Mouse (Mus musculus): ENCODE data around the gene Ndufb4. TPM values are rescaled to one million over a fixed set of nuclear protein-coding genes. Genes with fewer than 3 reads are reported as not detected.
"Not testable (repeated sequence)": the region's sequence is repeated elsewhere in the genome, so short reads cannot be mapped to it uniquely, and the experiment has no call there.

Gene Ndufb4
- polyA plus RNA-seq (2014; fragmentation: Nextera tagmentation; extraction: Ambion mirVana) = 56.3 and 59.0 TPM in 2 replicates

GRCm38 (mm10) chr16:37653731-37654657 lies at the start of gene Ndufb4:
Gene Ndufb4, minus strand, starts transcription at chr16:37654453.
- peak; percentile 99 for DNase-seq (ENCODE audit: low spot score)
- H3K36me3 ChIP-seq (replicated peaks; ENCODE audit: control insufficient read depth, insufficient read depth, low read depth, low read length) = no peaks in the 10 kb centered on the region
- no peaks in the 10 kb centered on the region for H3K4me1 ChIP-seq (ENCODE audit: control insufficient read depth, insufficient read depth, low read length)
- H3K27ac ChIP-seq (replicated peaks; ENCODE audit: low read depth, low read length) = peak within 1 kb of the TSS; percentile 35; the same call in 1 of the 2 replicates
- peak within 1 kb of the TSS; percentile 57 for H3K4me2 ChIP-seq (ENCODE audit: low read depth, low read length)
- under 1% methylated on average over 45 of the region's 58 CpGs for WGBS
- no peaks in the 10 kb centered on the region for H3K27me3 ChIP-seq (ENCODE audit: control insufficient read depth, insufficient read depth, low read length)
- peak; percentile 89 for ATAC-seq (replicated peaks; ENCODE audit: insufficient number of reproducible peaks, low FRiP score, low TSS enrichment, low read depth)
- H3K4me3 ChIP-seq (ENCODE audit: low read depth, low read length) = peak within 1 kb of the TSS; percentile 78
- H3K9me3 ChIP-seq (replicated peaks; ENCODE audit: control insufficient read depth, low read length) = no peaks in the 10 kb centered on the region
- H3K9ac ChIP-seq (replicated peaks; ENCODE audit: low read length) = peak within 1 kb of the TSS; percentile 91

GRCm38 (mm10) chr16:37703884-37704283 lies 49.6 kb upstream of the Ndufb4 start:
- no peaks in the 10 kb centered on the region for H3K4me1 ChIP-seq (ENCODE audit: control insufficient read depth, insufficient read depth, low read length)
- H3K4me3 ChIP-seq (ENCODE audit: low read depth, low read length) = no peak overlapping the region
- no peaks in the 10 kb centered on the region for H3K27me3 ChIP-seq (ENCODE audit: control insufficient read depth, insufficient read depth, low read length)
- H3K4me2 ChIP-seq (ENCODE audit: low read depth, low read length) = no peak overlapping the region
- no peaks in the 10 kb centered on the region for H3K36me3 ChIP-seq (replicated peaks; ENCODE audit: control insufficient read depth, insufficient read depth, low read depth, low read length)
- no peaks in the 10 kb centered on the region for H3K9me3 ChIP-seq (replicated peaks; ENCODE audit: control insufficient read depth, low read length)
- ATAC-seq (replicated peaks; ENCODE audit: insufficient number of reproducible peaks, low FRiP score, low TSS enrichment, low read depth) (no peak), DNase-seq (ENCODE audit: low spot score) (no peak)
- H3K27ac ChIP-seq (replicated peaks; ENCODE audit: low read depth, low read length) = no peak overlapping the region
- WGBS = 87% methylated on average over 5 of the region's 5 CpGs
- H3K9ac ChIP-seq (replicated peaks; ENCODE audit: low read length) = no peak overlapping the region

DNA sequence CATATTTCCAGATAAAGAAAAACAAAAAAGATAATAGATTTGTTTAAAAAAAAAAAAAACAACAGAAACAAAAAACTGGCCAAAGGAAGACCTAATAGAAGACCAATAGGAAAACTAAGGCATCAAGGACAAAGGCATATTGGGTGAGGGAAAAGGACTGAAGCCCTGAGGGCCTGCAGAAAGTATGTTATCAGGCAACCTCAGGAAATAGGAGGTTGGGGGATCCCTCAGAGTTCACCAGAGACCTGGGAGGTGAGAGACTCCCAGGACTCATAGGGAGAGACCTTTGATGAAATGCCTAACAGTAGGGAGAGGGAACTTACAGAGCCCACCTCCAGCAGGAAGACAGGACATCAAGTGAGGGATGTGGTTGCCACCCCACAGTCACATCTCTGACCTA lies 45.8 kb upstream of the Ndufb4 start:
- ATAC-seq (replicated peaks; ENCODE audit: insufficient number of reproducible peaks, low FRiP score, low TSS enrichment, low read depth); H3K4me1 ChIP-seq (ENCODE audit: control insufficient read depth, insufficient read depth, low read length); H3K9me3 ChIP-seq (replicated peaks; ENCODE audit: control insufficient read depth, low read length); H3K27ac ChIP-seq (replicated peaks; ENCODE audit: low read depth, low read length); H3K36me3 ChIP-seq (replicated peaks; ENCODE audit: control insufficient read depth, insufficient read depth, low read depth, low read length); H3K9ac ChIP-seq (replicated peaks; ENCODE audit: low read length); DNase-seq (ENCODE audit: low spot score); H3K27me3 ChIP-seq (ENCODE audit: control insufficient read depth, insufficient read depth, low read length); H3K4me2 ChIP-seq (ENCODE audit: low read depth, low read length); H3K4me3 ChIP-seq (ENCODE audit: low read depth, low read length): not testable (repeated sequence)

DNA sequence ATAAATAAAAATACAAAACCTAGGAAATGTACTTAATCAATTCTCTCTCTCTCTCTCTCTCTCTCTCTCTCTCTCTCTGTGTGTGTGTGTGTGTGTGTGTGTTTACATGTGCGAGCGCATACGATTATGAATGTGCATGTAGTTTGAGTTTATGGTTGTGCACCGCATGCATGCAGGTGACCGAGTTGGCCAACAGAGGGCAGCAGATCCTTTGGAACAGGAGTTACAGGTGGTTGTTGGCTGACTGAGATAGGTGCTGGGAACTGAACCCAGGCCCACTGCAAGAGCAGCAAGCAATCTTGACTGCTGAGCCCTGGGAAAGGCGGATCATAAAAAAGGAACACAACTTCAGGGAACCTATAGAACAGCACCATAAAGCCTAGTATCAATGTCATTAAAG lies 44.5 kb upstream of the Ndufb4 start:
- 92% methylated on average over 6 of the region's 6 CpGs for WGBS
- ATAC-seq (replicated peaks; ENCODE audit: insufficient number of reproducible peaks, low FRiP score, low TSS enrichment, low read depth) (no peak), DNase-seq (ENCODE audit: low spot score) (no peak)
- Histone ChIP-seq H3K27ac (replicated peaks; ENCODE audit: low read depth, low read length) (no peak overlapping the region), H3K36me3 (replicated peaks; ENCODE audit: control insufficient read depth, insufficient read depth, low read depth, low read length) (no peaks in the 10 kb centered on the region), H3K4me1 (ENCODE audit: control insufficient read depth, insufficient read depth, low read length) (no peaks in the 10 kb centered on the region), H3K9me3 (replicated peaks; ENCODE audit: control insufficient read depth, low read length) (no peaks in the 10 kb centered on the region), H3K27me3 (ENCODE audit: control insufficient read depth, insufficient read depth, low read length) (no peaks in the 10 kb centered on the region), H3K4me2 (ENCODE audit: low read depth, low read length) (no peak overlapping the region), H3K4me3 (ENCODE audit: low read depth, low read length) (no peak overlapping the region), H3K9ac (replicated peaks; ENCODE audit: low read length) (no peak overlapping the region)

DNA sequence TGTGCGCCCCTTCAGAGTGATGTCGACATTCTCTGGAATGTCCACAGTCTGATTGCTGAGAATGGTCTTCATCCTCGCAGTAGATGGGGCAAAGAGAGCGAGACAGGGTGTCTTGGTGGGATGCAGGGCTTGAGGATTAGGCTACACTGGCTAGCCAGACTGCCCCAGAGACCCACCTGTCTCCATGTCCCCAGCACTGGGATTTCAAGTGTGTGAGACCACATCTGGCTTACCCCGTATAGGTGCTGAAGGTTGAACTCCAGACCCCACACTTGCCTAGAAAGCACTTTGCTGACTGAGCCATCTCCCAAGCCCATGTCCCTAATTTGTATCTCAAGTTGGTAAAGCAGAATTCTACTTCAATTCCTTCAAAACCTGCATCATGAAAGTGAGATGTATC lies 43.0 kb upstream of the Ndufb4 start:
- Histone ChIP-seq H3K9ac (replicated peaks; ENCODE audit: low read length) (no peak overlapping the region), H3K4me1 (ENCODE audit: control insufficient read depth, insufficient read depth, low read length) (no peaks in the 10 kb centered on the region), H3K36me3 (replicated peaks; ENCODE audit: control insufficient read depth, insufficient read depth, low read depth, low read length) (no peaks in the 10 kb centered on the region), H3K9me3 (replicated peaks; ENCODE audit: control insufficient read depth, low read length) (no peaks in the 10 kb centered on the region), H3K27me3 (ENCODE audit: control insufficient read depth, insufficient read depth, low read length) (no peaks in the 10 kb centered on the region), H3K4me2 (ENCODE audit: low read depth, low read length) (no peak overlapping the region), H3K27ac (replicated peaks; ENCODE audit: low read depth, low read length) (no peak overlapping the region), H3K4me3 (ENCODE audit: low read depth, low read length) (no peak overlapping the region)
- WGBS = 82% methylated on average over 5 of the region's 5 CpGs
- DNase-seq (ENCODE audit: low spot score) = no peak
- ATAC-seq (replicated peaks; ENCODE audit: insufficient number of reproducible peaks, low FRiP score, low TSS enrichment, low read depth) = no peak

DNA sequence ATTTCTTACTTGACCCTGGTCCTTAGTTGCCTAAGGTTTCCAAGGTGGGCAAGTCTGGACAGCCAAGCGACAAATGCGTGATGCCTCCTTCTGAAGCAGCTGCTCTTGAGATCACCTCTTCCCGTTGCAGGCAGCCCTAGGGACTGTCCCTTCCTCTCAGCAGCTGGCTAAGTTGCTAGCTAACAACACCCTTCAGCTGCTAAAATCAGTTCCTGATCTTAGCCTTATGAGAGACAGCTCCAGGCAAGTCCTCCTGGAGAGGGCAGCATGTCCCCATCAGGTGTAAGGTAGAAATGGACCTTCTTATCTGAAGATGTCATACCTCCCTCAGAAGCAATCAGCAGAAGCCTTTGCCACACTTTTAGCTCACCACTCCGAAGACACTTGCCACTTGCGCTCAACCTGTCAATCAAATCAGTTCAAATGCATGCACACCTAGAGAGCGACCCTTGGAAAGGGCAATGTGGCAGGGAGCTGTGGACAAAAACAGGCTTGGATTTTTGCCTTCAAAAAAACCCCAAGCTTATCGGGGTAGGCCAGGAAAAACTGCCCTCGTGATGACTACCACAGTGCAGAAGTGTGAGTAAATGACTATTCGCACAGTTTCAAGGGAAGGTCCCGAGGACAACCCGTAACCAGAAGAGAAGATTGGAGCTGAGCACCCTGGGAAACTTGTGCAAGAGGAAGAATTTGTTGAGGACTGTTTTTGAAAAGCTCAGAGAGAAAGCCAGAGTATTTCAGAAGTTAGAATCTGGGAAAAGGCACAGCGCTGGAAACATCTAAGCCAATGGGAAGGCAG lies 36.9 kb upstream of the Ndufb4 start:
- Histone ChIP-seq H3K27ac (replicated peaks; ENCODE audit: low read depth, low read length) (no peak overlapping the region), H3K27me3 (ENCODE audit: control insufficient read depth, insufficient read depth, low read length) (no peaks in the 10 kb centered on the region), H3K4me2 (ENCODE audit: low read depth, low read length) (no peak overlapping the region), H3K9ac (replicated peaks; ENCODE audit: low read length) (no peak overlapping the region), H3K36me3 (replicated peaks; ENCODE audit: control insufficient read depth, insufficient read depth, low read depth, low read length) (no peaks in the 10 kb centered on the region), H3K4me3 (ENCODE audit: low read depth, low read length) (no peak overlapping the region), H3K9me3 (replicated peaks; ENCODE audit: control insufficient read depth, low read length) (no peaks in the 10 kb centered on the region), H3K4me1 (ENCODE audit: control insufficient read depth, insufficient read depth, low read length) (peaks cover 3% of the 10 kb centered on the region; the same call in 1 of the 2 replicates)
- WGBS = 84% methylated on average over 12 of the region's 12 CpGs
- ATAC-seq (replicated peaks; ENCODE audit: insufficient number of reproducible peaks, low FRiP score, low TSS enrichment, low read depth) = no peak
- no peak for DNase-seq (ENCODE audit: low spot score)

DNA sequence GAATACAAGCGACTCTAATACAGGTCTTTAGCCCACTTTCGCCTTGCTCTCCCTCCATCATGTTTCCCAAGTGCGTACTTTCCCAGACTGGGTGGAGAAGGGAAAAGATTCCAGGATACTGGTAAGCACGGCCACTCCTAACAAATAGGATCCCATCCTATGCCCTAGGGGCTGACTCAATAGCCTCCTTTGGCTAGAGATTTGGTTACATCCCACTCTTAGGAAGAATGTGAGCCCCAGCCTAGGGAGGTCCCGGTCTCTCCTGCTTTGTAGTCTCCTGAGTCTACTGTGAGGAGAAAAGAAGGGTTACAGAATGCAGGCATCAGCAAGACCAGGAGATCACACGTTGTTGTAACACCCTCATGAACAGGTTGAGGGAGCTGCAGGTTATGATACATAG lies 36.2 kb upstream of the Ndufb4 start:
- Histone ChIP-seq H3K36me3 (replicated peaks; ENCODE audit: control insufficient read depth, insufficient read depth, low read depth, low read length) (no peaks in the 10 kb centered on the region), H3K4me3 (ENCODE audit: low read depth, low read length) (no peak overlapping the region), H3K27ac (replicated peaks; ENCODE audit: low read depth, low read length) (no peak overlapping the region), H3K9me3 (replicated peaks; ENCODE audit: control insufficient read depth, low read length) (no peaks in the 10 kb centered on the region), H3K4me2 (ENCODE audit: low read depth, low read length) (no peak overlapping the region), H3K9ac (replicated peaks; ENCODE audit: low read length) (no peak overlapping the region), H3K4me1 (ENCODE audit: control insufficient read depth, insufficient read depth, low read length) (peaks cover 3% of the 10 kb centered on the region; the same call in 1 of the 2 replicates), H3K27me3 (ENCODE audit: control insufficient read depth, insufficient read depth, low read length) (no peaks in the 10 kb centered on the region)
- no peak for ATAC-seq (replicated peaks; ENCODE audit: insufficient number of reproducible peaks, low FRiP score, low TSS enrichment, low read depth)
- 75% methylated on average over 6 of the region's 6 CpGs for WGBS
- no peak for DNase-seq (ENCODE audit: low spot score)

DNA sequence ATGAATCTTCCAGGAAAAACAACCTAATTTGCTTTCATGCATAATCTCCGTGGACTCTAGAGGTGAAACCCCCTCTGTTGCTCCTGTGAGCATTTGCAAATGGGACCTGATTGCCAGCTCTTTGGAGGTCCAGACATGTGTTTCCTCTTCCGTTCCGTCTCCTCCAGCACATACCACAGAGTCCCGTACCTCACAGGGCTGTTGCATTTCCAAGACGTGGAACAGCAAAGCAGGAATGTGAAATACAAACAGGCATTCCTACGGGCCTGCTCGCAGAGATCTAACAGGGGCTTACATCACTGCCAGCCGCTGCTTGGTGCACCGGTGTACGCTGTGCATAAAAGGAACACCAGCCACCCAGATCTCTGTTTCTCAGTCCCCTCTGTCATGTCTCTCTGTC lies 35.7 kb upstream of the Ndufb4 start:
- H3K27ac ChIP-seq (replicated peaks; ENCODE audit: low read depth, low read length) = no peak overlapping the region
- no peaks in the 10 kb centered on the region for H3K36me3 ChIP-seq (replicated peaks; ENCODE audit: control insufficient read depth, insufficient read depth, low read depth, low read length)
- H3K4me2 ChIP-seq (ENCODE audit: low read depth, low read length) = no peak overlapping the region
- 49% methylated on average over 10 of the region's 10 CpGs for WGBS
- H3K4me3 ChIP-seq (ENCODE audit: low read depth, low read length) = no peak overlapping the region
- H3K9ac ChIP-seq (replicated peaks; ENCODE audit: low read length) = no peak overlapping the region
- H3K27me3 ChIP-seq (ENCODE audit: control insufficient read depth, insufficient read depth, low read length) = no peaks in the 10 kb centered on the region
- ATAC-seq (replicated peaks; ENCODE audit: insufficient number of reproducible peaks, low FRiP score, low TSS enrichment, low read depth) (no peak), DNase-seq (ENCODE audit: low spot score) (no peak)
- H3K4me1 ChIP-seq (ENCODE audit: control insufficient read depth, insufficient read depth, low read length) = peaks cover 3% of the 10 kb centered on the region; the same call in 1 of the 2 replicates
- H3K9me3 ChIP-seq (replicated peaks; ENCODE audit: control insufficient read depth, low read length) = no peaks in the 10 kb centered on the region
